Mouse (Mus musculus) midbrain, postnatal 0 days (tissue): ENCODE results near the gene P4ha1. TPM values are rescaled to one million over a fixed set of nuclear protein-coding genes. Genes with fewer than 3 reads are reported as not detected.
A peak's percentile ranks its signal among the peaks of the same experiment; 100 is the strongest.

ENCODE experiments used
- ATAC-seq: fragments of 200-750 bp; cut with Nextera tagmentation; 2 replicates; pipeline ENCODE4 v1.8.0; 2017; ENCODE audit warnings: moderate number of reproducible peaks, mild to moderate bottlenecking, moderate TSS enrichment, moderate library complexity; ENCODE audit not compliant: low FRiP score
- DNase-seq: peaks from one replicate; pipeline ENCODE4 v3.0.0-alpha.2; 2015; ENCODE audit warnings: low spot score
- H3K27ac ChIP-seq: fragments of 300-500 bp; sonication (generic); 2 replicates; pipeline ENCODE4 v1.5.1; 2014; ENCODE audit warnings: low read depth, mild to moderate bottlenecking, low read length, mixed read lengths
- H3K27me3 ChIP-seq: fragments of 300-500 bp; sonication (generic); 2 replicates; pipeline ENCODE4 v1.6.1; 2014; ENCODE audit warnings: low read length, control low read depth, mixed read lengths; ENCODE audit not compliant: insufficient read depth
- H3K36me3 ChIP-seq: fragments of 300-500 bp; sonication (generic); 2 replicates; pipeline ENCODE4 v1.6.1; 2014; ENCODE audit warnings: low read length, control low read depth, mixed read lengths; ENCODE audit not compliant: insufficient read depth
- H3K4me1 ChIP-seq: fragments of 300-500 bp; sonication (generic); 2 replicates; pipeline ENCODE4 v1.6.1; 2014; ENCODE audit warnings: mild to moderate bottlenecking, control low read depth, antibody characterized with exemption, low read length, mixed read lengths; ENCODE audit not compliant: insufficient read depth
- H3K4me2 ChIP-seq: fragments of 300-500 bp; sonication (generic); 2 replicates; pipeline ENCODE4 v1.6.1; 2014; ENCODE audit warnings: low read depth, mild to moderate bottlenecking, low read length, mixed read lengths; ENCODE audit not compliant: poor library complexity, severe bottlenecking
- H3K4me3 ChIP-seq: fragments of 300-500 bp; sonication (generic); 2 replicates; pipeline ENCODE4 v1.5.1; 2014; ENCODE audit warnings: low read depth, mild to moderate bottlenecking, low read length, moderate library complexity
- H3K9ac ChIP-seq: fragments of 300-500 bp; sonication (generic); replicated peaks from 2 replicates; pipeline ENCODE4 v1.6.1; 2014; ENCODE audit warnings: mild to moderate bottlenecking, low read length, moderate library complexity, mixed read lengths; ENCODE audit not compliant: poor library complexity, severe bottlenecking
- H3K9me3 ChIP-seq: fragments of 300-500 bp; sonication (generic); 2 replicates; pipeline ENCODE4 v1.6.1; 2016; ENCODE audit warnings: low read length, control low read depth
- CTCF ChIP-seq: IDR thresholded peaks from 2 replicates; pipeline ENCODE4 v1.5.1; 2016; ENCODE audit warnings: antibody characterized with exemption, mild to moderate bottlenecking
- WGBS: fragments of 180-500 bp; shearing (Covaris S2); extraction: QIAGEN DNeasy Blood & Tissue Kit; methylation state at CpG from one replicate; pipeline ENCODE4 v1.1.7; 2014; 5-methylcytosine and 5-hydroxymethylcytosine counted together
- polyA plus RNA-seq: library from polyadenylated mRNA; unstranded; fragments of >200 nt; fragmentation: Nextera tagmentation; extraction: Ambion mirVana; gene quantifications from 2 replicates; pipeline ENCODE4 v1.2.1, GENCODE M21; 2015
- total RNA-seq: library from RNA; depleted of rRNA; stranded (reverse); fragments of >200 nt; gene quantifications from 2 replicates; pipeline ENCODE4 v1.2.3, GENCODE M21; 2014

Gene P4ha1
- total and polyA plus RNA-seq, 2 experiments from 2014 or later: 14.2 to 25.9 TPM

DNA sequence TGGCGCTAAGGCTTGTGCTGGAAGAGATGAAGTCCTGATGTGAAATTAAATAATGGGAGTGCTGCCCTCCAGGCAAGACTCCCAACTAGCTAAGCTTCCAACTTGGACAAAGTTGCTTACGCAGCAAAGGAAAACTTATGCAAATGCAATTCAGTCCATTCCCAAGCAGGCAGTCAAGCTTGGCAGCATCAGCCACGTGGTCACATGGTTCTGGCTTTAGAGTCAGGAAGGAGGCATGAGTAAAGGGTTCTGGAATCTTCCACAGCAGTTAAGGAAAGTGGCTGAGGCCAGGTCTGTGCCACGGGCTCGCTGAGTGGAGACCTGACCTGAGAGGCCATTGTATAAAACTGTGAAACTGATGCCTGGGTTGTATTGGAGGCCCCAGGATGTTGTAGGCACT is 37.6 kb upstream of the P4ha1 start:
- no peaks in the 10 kb centered on the region for H3K27me3 ChIP-seq
- no peak overlapping the region for H3K4me2 ChIP-seq
- ATAC-seq: no peak
- no peaks in the 10 kb centered on the region for H3K36me3 ChIP-seq
- peak; percentile 51 for DNase-seq
- no peaks in the 10 kb centered on the region for H3K9me3 ChIP-seq
- H3K9ac ChIP-seq: no peak overlapping the region
- 60% methylated on average over 5 of the region's 5 CpGs for WGBS
- H3K4me1 ChIP-seq: no peaks in the 10 kb centered on the region
- TF ChIP-seq CTCF: no peak
- no peak overlapping the region for H3K27ac ChIP-seq
- no peak overlapping the region for H3K4me3 ChIP-seq

GRCm38 (mm10) chr10:59287251-59287650 is 35.8 kb upstream of the P4ha1 start:
- Histone ChIP-seq H3K27ac (no peak overlapping the region), H3K4me2 (no peak overlapping the region), H3K9me3 (no peaks in the 10 kb centered on the region), H3K27me3 (no peaks in the 10 kb centered on the region), H3K4me3 (no peak overlapping the region), H3K36me3 (no peaks in the 10 kb centered on the region), H3K9ac (no peak overlapping the region), H3K4me1 (no peaks in the 10 kb centered on the region)
- DNase-seq (no peak), ATAC-seq (no peak)
- WGBS: 70% methylated on average over 2 of the region's 2 CpGs
- no peak for TF ChIP-seq CTCF

DNA sequence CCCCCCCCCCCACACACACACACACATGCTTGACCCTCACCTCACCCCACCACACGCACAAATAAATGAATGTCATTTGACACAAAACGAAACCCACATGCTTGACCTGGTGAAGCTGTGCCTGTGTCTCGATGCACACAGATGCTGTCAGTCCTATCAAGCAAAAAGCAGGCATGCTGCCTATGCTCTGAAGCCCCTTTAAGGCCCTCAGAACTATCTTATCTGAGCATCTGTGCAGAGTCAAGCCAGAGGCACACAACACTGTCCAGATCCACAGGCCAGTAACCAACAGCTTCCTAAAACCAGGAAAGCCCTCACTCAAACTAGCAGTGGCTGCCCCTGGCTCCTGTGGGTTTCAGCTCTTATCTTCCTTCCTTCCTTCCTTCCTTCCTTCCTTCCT is 35.4 kb upstream of the P4ha1 start:
- Histone ChIP-seq H3K27ac (no peak overlapping the region), H3K4me2 (no peak overlapping the region), H3K4me1 (no peaks in the 10 kb centered on the region), H3K36me3 (no peaks in the 10 kb centered on the region), H3K9me3 (no peaks in the 10 kb centered on the region), H3K9ac (no peak overlapping the region), H3K4me3 (no peak overlapping the region), H3K27me3 (no peaks in the 10 kb centered on the region)
- WGBS: 79% methylated on average over 3 of the region's 3 CpGs
- no peak for TF ChIP-seq CTCF
- no peak for DNase-seq
- no peak for ATAC-seq

GRCm38 (mm10) chr10:59289062-59289461 is 34.0 kb upstream of the P4ha1 start:
- DNase-seq: peak; percentile 35
- H3K27me3 ChIP-seq: no peaks in the 10 kb centered on the region

GRCm38 (mm10) chr10:59291536-59291935 is 31.6 kb upstream of the P4ha1 start:
- Histone ChIP-seq H3K36me3 (no peaks in the 10 kb centered on the region), H3K9ac (no peak overlapping the region), H3K27me3 (no peaks in the 10 kb centered on the region), H3K4me3 (no peak overlapping the region), H3K9me3 (no peaks in the 10 kb centered on the region), H3K4me1 (no peaks in the 10 kb centered on the region), H3K27ac (no peak overlapping the region), H3K4me2 (no peak overlapping the region)
- ATAC-seq (no peak), DNase-seq (no peak)
- no peak for TF ChIP-seq CTCF
- WGBS: 43% methylated on average over 3 of the region's 3 CpGs

More at GRCm38 (mm10) chr10:59289062-59289461, 34.0 kb upstream of the P4ha1 start:
- H3K9me3 ChIP-seq: no peaks in the 10 kb centered on the region
- ATAC-seq: no peak
- TF ChIP-seq CTCF: peak; percentile 67
- H3K27ac ChIP-seq: no peak overlapping the region
- no peaks in the 10 kb centered on the region for H3K36me3 ChIP-seq
- H3K9ac ChIP-seq: no peak overlapping the region
- 58% methylated on average over 8 of the region's 8 CpGs for WGBS
- no peaks in the 10 kb centered on the region for H3K4me1 ChIP-seq
- H3K4me2 ChIP-seq: no peak overlapping the region
- H3K4me3 ChIP-seq: no peak overlapping the region

DNA sequence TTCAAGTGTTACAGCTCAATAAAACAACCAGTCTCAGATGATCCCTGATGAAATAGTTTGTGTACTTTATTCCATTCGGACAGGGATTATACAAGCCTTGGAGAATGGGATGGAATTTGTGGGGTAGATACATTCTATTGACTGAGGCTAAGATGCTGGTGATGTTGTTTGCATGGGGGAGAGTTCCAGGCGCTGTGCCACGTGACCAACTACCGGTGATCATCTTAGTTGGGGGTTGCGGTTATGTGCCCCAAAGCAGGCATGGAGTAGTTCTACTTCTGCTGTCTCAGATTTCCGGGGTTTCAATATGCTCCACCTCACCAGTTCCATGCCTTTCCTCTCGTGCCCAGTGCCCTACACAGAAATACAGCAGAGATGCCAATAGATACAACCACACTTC is 31.0 kb upstream of the P4ha1 start:
- Histone ChIP-seq H3K9ac (no peak overlapping the region), H3K4me2 (no peak overlapping the region), H3K36me3 (no peaks in the 10 kb centered on the region), H3K4me3 (no peak overlapping the region), H3K9me3 (no peaks in the 10 kb centered on the region), H3K27me3 (no peaks in the 10 kb centered on the region), H3K4me1 (no peaks in the 10 kb centered on the region), H3K27ac (no peak overlapping the region; the same call in 1 of the 2 replicates)
- ATAC-seq (no peak), DNase-seq (no peak)
- TF ChIP-seq CTCF: no peak
- WGBS: 77% methylated on average over 7 of the region's 7 CpGs
